Mouse (Mus musculus) heart, postnatal 0 days (tissue): ENCODE data around the gene Rsph4a. TPM values are rescaled to one million over a fixed set of nuclear protein-coding genes. Genes with fewer than 3 reads are reported as not detected.

Experiments
- ATAC-seq: fragments of 200-750 bp; cut with Nextera tagmentation; 2 replicates; pipeline ENCODE4 v1.8.0; 2017; ENCODE audit warnings: low read depth, moderate number of reproducible peaks, moderate library complexity; ENCODE audit not compliant: insufficient read depth
- DNase-seq: peaks from one replicate; pipeline ENCODE4 v3.0.0-alpha.2; 2016; ENCODE audit warnings: low spot score
- H3K27ac ChIP-seq: fragments of 300-500 bp; sonication (generic); 2 replicates; pipeline ENCODE4 v1.5.1; 2014; ENCODE audit warnings: low read depth, mild to moderate bottlenecking
- H3K27me3 ChIP-seq: fragments of 300-500 bp; sonication (generic); 2 replicates; pipeline ENCODE4 v1.6.1; 2014; ENCODE audit warnings: low read length, mixed read lengths; ENCODE audit not compliant: control insufficient read depth, insufficient read depth
- H3K36me3 ChIP-seq: fragments of 300-500 bp; sonication (generic); replicated peaks from 2 replicates; pipeline ENCODE4 v1.6.1; 2014; ENCODE audit warnings: low read length, mixed read lengths; ENCODE audit not compliant: control insufficient read depth, insufficient read depth
- H3K4me1 ChIP-seq: fragments of 300-500 bp; sonication (generic); 2 replicates; pipeline ENCODE4 v1.6.1; 2014; ENCODE audit warnings: antibody characterized with exemption; ENCODE audit not compliant: control insufficient read depth, insufficient read depth
- H3K4me2 ChIP-seq: fragments of 300-500 bp; sonication (generic); 2 replicates; pipeline ENCODE4 v1.6.1; 2014; ENCODE audit warnings: low read depth, mild to moderate bottlenecking, low read length, moderate library complexity
- H3K4me3 ChIP-seq: fragments of 300-500 bp; sonication (generic); 2 replicates; pipeline ENCODE4 v1.5.1; 2014; ENCODE audit warnings: low read depth, low read length
- H3K9ac ChIP-seq: fragments of 300-500 bp; sonication (generic); replicated peaks from 2 replicates; pipeline ENCODE4 v1.6.1; 2014; ENCODE audit warnings: low read depth, low read length, mixed read lengths
- H3K9me3 ChIP-seq: fragments of 300-500 bp; sonication (generic); replicated peaks from 2 replicates; pipeline ENCODE4 v1.6.1; 2016; ENCODE audit warnings: low read length; ENCODE audit not compliant: control insufficient read depth
- CTCF ChIP-seq: IDR thresholded peaks from 2 replicates; pipeline ENCODE4 v1.5.1; 2016; ENCODE audit warnings: antibody characterized with exemption, control low read depth, low read depth
- EP300 ChIP-seq: IDR thresholded peaks from 2 replicates; pipeline ENCODE4 v1.6.1; 2016; ENCODE audit warnings: antibody characterized with exemption, low read depth
- WGBS: fragments of 180-500 bp; shearing (Covaris S2); extraction: QIAGEN DNeasy Blood & Tissue Kit; methylation state at CpG from one replicate; pipeline ENCODE4 v1.1.7; 2014; 5-methylcytosine and 5-hydroxymethylcytosine counted together
- polyA plus RNA-seq: library from polyadenylated mRNA; unstranded; fragments of >200 nt; fragmentation: Nextera tagmentation; extraction: Ambion mirVana; gene quantifications from 2 replicates; pipeline ENCODE4 v1.2.1, GENCODE M21; 2015
- total RNA-seq: library from RNA; depleted of rRNA; stranded (reverse); fragments of >200 nt; gene quantifications from 2 replicates; pipeline ENCODE4 v1.2.3, GENCODE M21; 2014; ENCODE audit warnings: low replicate concordance; rRNA removed

Gene Rsph4a
- total and polyA plus RNA-seq, 2 experiments from 2014 or later, result not detected

GRCm38 (mm10) chr10:33952509-33952908 is 47.6 kb downstream of the Rsph4a start:
- no peak for ATAC-seq
- TF ChIP-seq CTCF, result no peak
- no peak for TF ChIP-seq EP300
- no peaks in the 10 kb centered on the region for H3K27me3 ChIP-seq

More at GRCm38 (mm10) chr10:33952509-33952908, 47.6 kb downstream of the Rsph4a start:
- H3K4me1 ChIP-seq, result peaks cover 5% of the 10 kb centered on the region
- H3K4me3 ChIP-seq, result no peak overlapping the region
- no peak for DNase-seq
- no peak overlapping the region for H3K27ac ChIP-seq
- H3K9ac ChIP-seq, result no peak overlapping the region
- H3K9me3 ChIP-seq, result no peaks in the 10 kb centered on the region
- H3K4me2 ChIP-seq, result no peak overlapping the region
- H3K36me3 ChIP-seq, result peaks cover 11% of the 10 kb centered on the region; the same call in 1 of the 2 replicates
- WGBS, result 60% methylated on average over 3 of the region's 3 CpGs

Other genes starting within 250 kb of the Rsph4a start
- gene Sult3a2, start 118.4 kb upstream of the Rsph4a start, total RNA-seq, result not detected in 2 replicates
- gene Sult3a2, start 118.4 kb upstream of the Rsph4a start, polyA plus RNA-seq, result not detected in 2 replicates
- not detected in 2 replicates for gene Sult3a1, start 47.4 kb upstream of the Rsph4a start, total RNA-seq
- not detected in 2 replicates for gene Sult3a1, start 47.4 kb upstream of the Rsph4a start, polyA plus RNA-seq
- 10.4 and 17.8 TPM in 2 replicates for gene Zup1, start 46.2 kb downstream of the Rsph4a start, total RNA-seq
- gene Zup1, start 46.2 kb downstream of the Rsph4a start, polyA plus RNA-seq, result 8.2 and 9.2 TPM in 2 replicates
- 87.7 and 152 TPM in 2 replicates for gene Rwdd1, start 114.5 kb downstream of the Rsph4a start, total RNA-seq
- gene Rwdd1, start 114.5 kb downstream of the Rsph4a start, polyA plus RNA-seq, result 132 and 142 TPM in 2 replicates
- gene Trappc3l, start 132.5 kb downstream of the Rsph4a start, total RNA-seq, result not detected in 2 replicates
- gene Trappc3l, start 132.5 kb downstream of the Rsph4a start, polyA plus RNA-seq, result not detected in 2 replicates
- not detected in 2 replicates for gene Calhm4, start 139.2 kb downstream of the Rsph4a start, total RNA-seq
- gene Calhm4, start 139.2 kb downstream of the Rsph4a start, polyA plus RNA-seq, result not detected in 2 replicates
- 1.7 and 2.4 TPM in 2 replicates for gene Calhm5, start 191.4 kb downstream of the Rsph4a start, total RNA-seq
- gene Calhm5, start 191.4 kb downstream of the Rsph4a start, polyA plus RNA-seq, result 1.1 and 1.2 TPM in 2 replicates
- gene Calhm6, start 222.9 kb downstream of the Rsph4a start, total RNA-seq, result 0.70 TPM in 1 of 2 replicates, not detected in the other
- 0.41 and 0.49 TPM in 2 replicates for gene Calhm6, start 222.9 kb downstream of the Rsph4a start, polyA plus RNA-seq